Mouse (Mus musculus) splenic B cell, adult 2 months (primary cell): ENCODE data around the gene Rbks.
"Not testable (repeated sequence)": the region's sequence is repeated elsewhere in the genome, so short reads cannot be mapped to it uniquely, and the experiment has no call there.

Experiments used
- DNase-seq: peaks from one replicate; pipeline ENCODE4 v3.0.0-alpha.2; 2011; ENCODE audit warnings: low read depth, low spot score
- H3K27me3 ChIP-seq: 2 replicates; pipeline ENCODE4 v1.6.1; 2012; ENCODE audit warnings: mild to moderate bottlenecking, low read length, moderate library complexity, mixed read lengths; ENCODE audit not compliant: control insufficient read depth, poor library complexity, insufficient read depth, severe bottlenecking
- H3K36me3 ChIP-seq: 2 replicates; pipeline ENCODE4 v1.6.1; 2012; ENCODE audit warnings: mild to moderate bottlenecking, low read length, moderate library complexity, mixed read lengths; ENCODE audit not compliant: control insufficient read depth, poor library complexity, insufficient read depth, severe bottlenecking

The Rbks gene

DNA sequence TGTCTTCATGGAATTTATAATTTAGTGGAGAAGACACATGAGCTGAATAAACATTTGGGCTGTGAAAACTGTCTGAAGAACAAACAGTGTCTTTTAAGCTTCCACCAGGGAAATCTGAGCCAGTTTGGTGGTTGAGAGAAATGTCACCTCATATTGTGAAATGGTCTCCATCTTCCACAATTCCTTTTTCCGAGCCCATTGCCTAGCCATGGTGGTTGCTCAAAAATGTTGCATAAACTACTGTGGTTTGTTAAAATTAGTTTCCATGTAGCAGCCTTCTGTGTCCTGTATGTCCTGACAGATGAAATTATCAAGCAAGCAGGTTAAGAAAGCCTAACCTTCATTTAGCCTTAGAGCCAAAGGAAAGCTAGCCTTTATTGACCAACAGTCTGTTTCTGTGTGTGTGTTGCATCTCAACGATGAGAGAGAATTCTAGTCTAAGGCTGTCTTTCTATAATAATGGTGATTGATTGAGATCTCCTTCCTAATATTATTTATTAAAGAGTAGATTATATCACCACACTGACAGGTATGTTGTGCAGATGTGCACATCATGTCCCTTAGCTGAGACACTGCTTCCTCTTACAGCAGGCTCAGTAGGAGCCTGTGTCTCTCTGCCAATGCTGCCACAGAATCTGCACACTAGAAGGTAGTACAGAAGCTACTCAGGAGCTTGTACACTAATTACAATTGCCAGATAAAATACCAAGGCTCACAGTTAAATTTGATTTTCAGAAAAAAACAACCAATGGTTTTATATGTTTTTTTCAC is 46.7 kb downstream of the Rbks start:
- no peak for DNase-seq
- Histone ChIP-seq H3K27me3 (no peaks in the 10 kb centered on the region), H3K36me3 (peaks cover 3% of the 10 kb centered on the region; the same call in 1 of the 2 replicates)

DNA sequence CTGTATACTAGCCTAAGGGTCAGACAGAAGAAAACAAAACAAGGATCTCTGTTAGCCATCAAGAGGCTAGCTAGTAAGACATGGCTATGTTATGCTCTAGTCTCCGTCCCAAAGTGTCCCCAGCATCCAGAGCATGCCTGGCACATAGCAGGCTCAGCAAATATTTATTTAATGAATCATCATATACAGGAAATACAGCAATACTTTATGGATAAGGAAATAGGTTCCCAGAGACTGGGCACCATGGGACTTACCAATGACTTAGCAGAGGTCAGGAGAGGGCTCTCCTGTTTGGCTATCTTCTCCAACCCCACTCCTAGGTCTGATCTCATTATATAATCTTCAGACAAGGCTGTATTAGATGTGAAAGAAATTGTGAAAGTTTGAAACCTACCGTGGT is 50.1 kb downstream of the Rbks start:
- no peak for DNase-seq
- Histone ChIP-seq H3K27me3 (no peaks in the 10 kb centered on the region), H3K36me3 (peaks cover 4% of the 10 kb centered on the region; the same call in 1 of the 2 replicates)

DNA sequence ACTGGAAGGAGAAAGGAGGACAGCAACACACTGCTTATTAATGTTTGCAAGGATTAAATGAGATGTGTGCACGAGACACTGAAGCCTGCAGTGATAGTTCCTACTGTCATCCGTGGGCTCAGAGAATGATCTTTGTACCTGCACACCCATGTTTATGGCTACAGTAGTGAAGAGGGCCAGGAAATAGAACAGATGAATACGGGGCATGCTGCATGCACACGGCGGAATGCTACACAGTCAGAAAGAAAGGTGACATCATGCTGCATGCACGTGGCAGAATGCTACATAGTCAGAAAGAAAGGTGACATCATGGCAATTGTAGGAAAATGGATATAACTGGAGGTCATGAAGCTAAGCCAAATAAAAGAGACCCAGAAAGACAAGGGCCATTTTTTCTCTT is 50.9 kb downstream of the Rbks start:
- H3K27me3 ChIP-seq, result no peaks in the 10 kb centered on the region
- peaks cover 4% of the 10 kb centered on the region; the same call in 1 of the 2 replicates for H3K36me3 ChIP-seq
- no peak for DNase-seq

DNA sequence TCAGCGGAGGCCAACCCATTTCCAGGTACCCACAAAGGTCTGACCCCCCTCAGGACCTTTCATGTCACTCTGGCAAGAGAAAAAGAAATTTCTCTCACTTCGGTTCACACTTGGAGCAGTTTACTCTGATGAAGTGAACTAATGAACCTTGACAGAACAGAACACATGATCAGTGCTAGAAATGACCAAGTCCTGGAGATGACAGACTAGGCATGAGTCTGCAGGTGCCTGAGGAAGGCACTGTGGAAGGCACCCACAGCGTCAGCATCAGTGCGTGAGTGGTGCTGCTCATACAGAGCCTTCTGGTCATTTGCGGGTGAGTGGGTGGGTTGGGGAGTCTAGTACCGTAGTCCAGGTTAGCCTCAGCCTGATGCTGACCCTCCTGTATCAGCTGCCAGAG is 51.6 kb downstream of the Rbks start:
- H3K27me3 ChIP-seq, result no peaks in the 10 kb centered on the region
- peaks cover 4% of the 10 kb centered on the region; the same call in 1 of the 2 replicates for H3K36me3 ChIP-seq
- no peak for DNase-seq

DNA sequence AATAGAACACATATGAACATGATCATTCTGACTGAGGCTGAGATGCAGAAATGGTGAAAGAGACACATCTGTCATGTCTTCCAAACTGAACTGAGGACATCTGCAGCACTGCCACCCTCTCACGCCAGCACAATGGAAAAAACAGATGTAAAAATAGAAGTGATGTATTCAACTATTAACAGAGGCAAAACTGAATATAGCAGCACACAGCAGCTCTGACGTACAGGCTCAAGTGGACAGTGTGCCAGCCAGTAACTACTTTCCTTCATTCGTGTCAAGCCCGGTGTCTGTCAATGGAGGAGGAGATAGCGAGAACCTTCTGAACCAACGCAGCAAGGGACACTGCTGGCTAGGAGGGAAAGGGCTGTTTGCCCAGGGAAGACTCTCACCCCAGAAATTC is 52.6 kb downstream of the Rbks start:
- no peaks in the 10 kb centered on the region for H3K27me3 ChIP-seq
- H3K36me3 ChIP-seq, result peaks cover 4% of the 10 kb centered on the region; the same call in 1 of the 2 replicates
- no peak for DNase-seq

DNA sequence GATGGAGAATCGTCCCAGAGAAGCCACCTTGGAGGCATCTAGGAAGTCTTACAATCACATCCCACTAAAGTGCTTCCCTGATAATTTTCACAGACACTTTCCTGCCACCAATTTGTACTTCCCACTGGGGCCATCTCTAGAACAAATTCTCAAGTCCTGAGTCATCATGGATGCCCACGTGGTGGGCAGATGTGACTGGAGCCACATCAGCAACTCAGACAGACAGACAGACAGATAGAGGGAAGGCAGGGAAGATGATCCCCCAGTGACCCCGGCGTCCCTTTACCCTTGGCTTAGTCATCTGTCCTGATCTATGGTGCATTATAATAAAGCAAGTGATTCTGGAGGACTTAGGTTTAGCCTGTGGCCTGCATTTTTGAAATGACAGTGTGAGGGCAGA is 53.2 kb downstream of the Rbks start:
- Histone ChIP-seq H3K27me3 (no peaks in the 10 kb centered on the region), H3K36me3 (peaks cover 4% of the 10 kb centered on the region; the same call in 1 of the 2 replicates)
- DNase-seq, result no peak

DNA sequence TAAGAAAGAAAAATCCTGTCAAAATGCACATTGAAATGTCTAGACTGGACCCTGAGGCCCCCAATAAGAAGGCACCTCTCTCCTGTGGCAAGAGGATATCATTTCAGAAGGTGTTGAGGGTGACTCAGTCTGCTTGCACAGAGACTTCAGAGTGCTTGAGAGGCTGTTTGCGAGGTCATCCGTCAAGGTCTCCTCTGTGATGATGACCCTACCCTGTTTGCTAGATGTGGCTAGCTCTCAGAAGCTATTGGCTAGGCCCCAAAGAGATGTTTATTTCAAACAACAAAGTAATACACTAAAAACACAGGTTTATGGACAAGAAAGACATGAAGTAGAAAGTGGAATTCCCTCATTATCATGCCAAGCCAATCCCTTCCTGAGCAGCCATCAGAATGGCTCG is 55.1 kb downstream of the Rbks start:
- no peak for DNase-seq
- H3K27me3 ChIP-seq, result no peaks in the 10 kb centered on the region
- peaks cover 4% of the 10 kb centered on the region; the same call in 1 of the 2 replicates for H3K36me3 ChIP-seq

DNA sequence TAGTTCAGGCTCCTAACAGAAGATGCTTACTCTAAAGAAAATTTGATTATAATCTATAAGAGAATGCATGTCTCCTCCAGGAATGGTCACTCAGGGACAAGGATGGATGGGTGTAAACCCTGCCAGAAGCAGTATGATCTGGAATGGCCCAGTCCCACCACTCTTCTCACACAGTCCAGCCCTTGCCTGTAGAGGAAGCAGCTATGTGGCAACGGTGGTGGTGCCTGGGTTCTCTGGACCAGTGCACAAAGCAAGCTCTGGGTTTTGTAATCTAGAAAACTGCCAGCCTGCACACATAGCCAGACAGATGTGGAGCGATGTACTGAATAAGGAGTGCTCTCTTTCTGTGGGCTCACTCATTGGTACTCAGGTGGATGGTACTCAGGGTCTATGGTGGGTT is 56.9 kb downstream of the Rbks start:
- H3K27me3 ChIP-seq, result no peaks in the 10 kb centered on the region
- no peak for DNase-seq
- peaks cover 2% of the 10 kb centered on the region; the same call in 1 of the 2 replicates for H3K36me3 ChIP-seq

DNA sequence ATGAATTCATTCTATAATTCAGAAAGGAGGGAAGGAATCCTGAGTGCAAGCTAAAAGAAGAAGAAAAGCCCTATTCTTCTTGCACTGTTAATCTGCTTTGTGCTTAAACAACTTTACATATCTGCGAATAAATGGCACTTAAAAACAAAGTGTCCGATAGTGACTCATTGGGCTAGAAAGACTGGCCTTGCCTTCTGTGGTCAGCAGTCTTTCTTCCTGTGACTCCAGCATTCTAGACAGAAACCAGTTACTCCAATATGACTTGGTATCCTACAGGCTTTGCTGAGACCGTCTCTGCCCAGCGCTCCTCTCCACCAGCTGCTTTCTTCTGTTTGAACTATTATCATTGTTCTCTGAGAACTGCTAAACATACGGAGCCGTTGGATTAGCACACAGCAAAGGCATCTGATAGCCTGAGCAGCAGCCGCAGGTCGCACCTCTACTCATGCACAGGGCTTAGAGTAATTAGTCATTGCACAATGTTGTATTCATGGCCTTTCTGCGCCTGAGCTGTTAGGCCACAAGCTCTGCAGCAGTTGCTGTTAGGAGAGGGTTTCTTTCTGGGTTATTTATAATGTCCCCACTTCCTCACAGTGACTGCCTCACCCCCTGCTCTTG is 60.7 kb downstream of the Rbks start:
- Histone ChIP-seq H3K27me3 (no peaks in the 10 kb centered on the region), H3K36me3 (peaks cover 3% of the 10 kb centered on the region; the same call in 1 of the 2 replicates)
- DNase-seq, result no peak

DNA sequence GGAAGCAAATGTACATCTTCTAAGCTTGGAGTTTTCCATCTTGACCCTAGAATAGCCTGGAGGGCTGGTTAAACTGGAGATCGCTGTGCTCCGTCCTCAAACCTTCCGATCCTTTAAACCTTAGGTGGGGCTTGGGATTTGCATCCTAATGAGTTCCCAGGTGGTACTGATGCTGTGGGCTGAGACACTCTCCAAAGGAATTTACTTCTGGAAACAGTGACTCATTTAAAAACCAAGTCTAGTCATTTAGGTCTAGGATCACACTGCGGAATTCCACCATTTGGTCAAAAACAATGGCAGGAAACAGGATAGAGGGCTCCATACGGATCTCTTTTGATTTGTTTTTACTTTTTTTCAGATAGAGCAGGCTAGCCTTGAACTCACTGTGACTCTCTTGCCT is 62.7 kb downstream of the Rbks start:
- DNase-seq, result no peak
- no peaks in the 10 kb centered on the region for H3K27me3 ChIP-seq
- H3K36me3 ChIP-seq, result peaks cover 3% of the 10 kb centered on the region; the same call in 1 of the 2 replicates

DNA sequence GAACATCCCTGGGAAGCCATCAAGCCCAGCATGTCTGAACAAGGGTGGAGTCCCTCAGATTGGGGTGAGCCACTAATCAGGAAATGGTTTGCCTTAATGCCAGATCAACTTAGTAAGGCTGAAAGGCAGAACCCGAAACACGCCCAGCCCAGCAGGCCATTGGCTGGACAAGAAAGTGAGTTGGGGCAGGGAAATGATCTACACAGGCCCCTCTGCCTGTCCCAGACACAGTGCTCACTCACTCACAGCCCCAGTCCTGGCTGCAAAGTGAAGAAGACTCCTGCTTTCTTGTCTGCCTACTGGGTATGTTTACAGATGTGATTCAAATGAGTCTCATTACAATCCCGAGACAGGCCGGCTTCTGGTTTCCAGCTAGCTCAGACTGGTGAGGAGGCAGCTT is 63.3 kb downstream of the Rbks start:
- Histone ChIP-seq H3K36me3 (peaks cover 3% of the 10 kb centered on the region; the same call in 1 of the 2 replicates), H3K27me3 (no peaks in the 10 kb centered on the region)
- DNase-seq, result no peak

DNA sequence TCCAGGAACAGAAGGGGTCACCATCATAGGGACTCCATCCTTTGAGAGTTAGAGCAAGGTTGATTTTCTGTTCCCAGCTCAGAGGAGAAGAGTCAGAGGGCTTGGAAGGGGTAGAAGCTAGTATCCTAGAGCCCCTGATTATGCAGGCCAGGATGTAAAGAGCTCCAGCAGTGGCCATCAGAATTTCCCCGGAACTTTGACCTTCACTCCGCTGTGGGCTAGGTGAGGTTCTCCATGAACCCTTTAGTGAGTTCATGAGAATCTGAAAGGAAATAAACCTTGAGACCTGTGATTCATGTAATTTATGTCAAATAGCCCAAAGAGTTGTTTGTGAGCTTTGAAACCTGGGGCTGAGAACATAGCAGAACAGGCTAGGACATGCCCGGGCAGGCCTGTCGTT is 66.3 kb downstream of the Rbks start:
- DNase-seq, H3K36me3 ChIP-seq, H3K27me3 ChIP-seq: not testable (repeated sequence)

DNA sequence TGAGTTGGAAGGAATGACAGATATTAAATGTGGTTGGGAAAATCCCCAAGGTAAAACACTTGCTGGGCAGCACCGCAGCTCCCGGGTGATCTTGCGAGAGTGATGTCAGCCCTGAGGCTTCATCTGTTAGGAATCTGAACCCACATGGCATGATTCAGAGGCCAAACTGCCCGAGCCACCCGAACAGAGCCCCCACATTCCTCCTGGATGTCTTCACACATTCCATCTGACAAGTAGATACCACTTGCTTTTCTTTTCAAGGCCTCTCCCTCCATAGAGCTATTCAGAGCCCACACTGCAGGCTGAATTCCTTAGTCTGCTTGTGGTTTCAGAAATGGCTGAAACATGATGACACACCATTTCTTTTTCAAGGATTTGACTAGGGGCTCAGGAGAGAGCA is 67.4 kb downstream of the Rbks start:
- Histone ChIP-seq H3K36me3 (peaks cover 3% of the 10 kb centered on the region; the same call in 1 of the 2 replicates), H3K27me3 (no peaks in the 10 kb centered on the region)
- DNase-seq, result no peak

DNA sequence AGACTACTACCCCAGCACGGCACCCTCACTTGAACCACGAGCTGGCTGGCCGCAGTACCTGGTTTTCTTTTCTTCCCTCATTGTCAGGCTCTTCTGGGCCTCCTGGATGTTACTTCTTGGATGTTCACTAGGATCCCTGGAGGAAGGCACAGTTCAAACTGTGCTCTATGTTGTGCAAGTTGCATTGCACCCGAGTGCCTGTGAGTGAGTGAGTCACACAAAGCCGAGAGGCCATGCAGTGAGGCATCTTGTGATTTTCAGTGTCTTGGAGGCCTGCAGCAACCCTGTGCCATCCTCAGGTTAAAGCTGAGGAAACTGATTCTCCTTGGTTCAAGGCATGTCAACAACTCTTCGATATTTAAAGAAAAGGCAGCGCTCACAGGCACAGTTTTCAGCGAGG is 68.9 kb downstream of the Rbks start:
- H3K27me3 ChIP-seq, result no peaks in the 10 kb centered on the region
- no peak for DNase-seq
- H3K36me3 ChIP-seq, result no peaks in the 10 kb centered on the region; the same call in 1 of the 2 replicates
